Mouse (Mus musculus) kidney, postnatal 0 days (tissue): ENCODE data around the gene Hist1h2bc. TPM values are rescaled to one million over a fixed set of nuclear protein-coding genes. Genes with fewer than 3 reads are reported as not detected.

Experiments
- ATAC-seq: fragments of 200-750 bp; cut with Nextera tagmentation; replicated peaks from 2 replicates; pipeline ENCODE4 v1.8.0; 2017; ENCODE audit warnings: low read depth, moderate number of reproducible peaks, moderate TSS enrichment, moderate library complexity; ENCODE audit not compliant: low FRiP score
- DNase-seq: peaks from one replicate; pipeline ENCODE4 v3.0.0-alpha.2; 2016; ENCODE audit warnings: low spot score
- H3K27ac ChIP-seq: fragments of 300-500 bp; sonication (generic); 2 replicates; pipeline ENCODE4 v1.5.1; 2014; ENCODE audit warnings: mild to moderate bottlenecking
- H3K27me3 ChIP-seq: fragments of 300-500 bp; sonication (generic); 2 replicates; pipeline ENCODE4 v1.6.1; 2014; ENCODE audit warnings: low read length, mixed read lengths; ENCODE audit not compliant: insufficient read depth
- H3K36me3 ChIP-seq: fragments of 300-500 bp; sonication (generic); 2 replicates; pipeline ENCODE4 v1.6.1; 2014; ENCODE audit warnings: low read length, mixed read lengths; ENCODE audit not compliant: insufficient read depth
- H3K4me1 ChIP-seq: fragments of 300-500 bp; sonication (generic); replicated peaks from 2 replicates; pipeline ENCODE4 v1.6.1; 2014; ENCODE audit warnings: antibody characterized with exemption, low read length, mixed read lengths; ENCODE audit not compliant: insufficient read depth
- H3K4me2 ChIP-seq: fragments of 300-500 bp; sonication (generic); 2 replicates; pipeline ENCODE4 v1.6.1; 2014; ENCODE audit warnings: mild to moderate bottlenecking, low read length, moderate library complexity, mixed read lengths
- H3K4me3 ChIP-seq: fragments of 300-500 bp; sonication (generic); replicated peaks from 2 replicates; pipeline ENCODE4 v1.5.1; 2014; ENCODE audit warnings: low read depth, low read length
- H3K9ac ChIP-seq: fragments of 300-500 bp; sonication (generic); 2 replicates; pipeline ENCODE4 v1.6.1; 2014; ENCODE audit warnings: low read depth, low read length
- H3K9me3 ChIP-seq: fragments of 300-500 bp; sonication (generic); replicated peaks from 2 replicates; pipeline ENCODE4 v1.6.1; 2016; ENCODE audit warnings: low read length, inconsistent platforms, mixed read lengths
- CTCF ChIP-seq: IDR thresholded peaks from 2 replicates; pipeline ENCODE4 v1.5.1; 2016; ENCODE audit warnings: antibody characterized with exemption, low read depth, mild to moderate bottlenecking, moderate library complexity
- WGBS: fragments of 180-500 bp; shearing (Covaris S2); extraction: QIAGEN DNeasy Blood & Tissue Kit; methylation state at CpG from one replicate; pipeline ENCODE4 v1.1.7; 2014; 5-methylcytosine and 5-hydroxymethylcytosine counted together
- polyA plus RNA-seq: library from polyadenylated mRNA; unstranded; fragments of >200 nt; fragmentation: Nextera tagmentation; extraction: Ambion mirVana; gene quantifications from 2 replicates; pipeline ENCODE4 v1.2.1, GENCODE M21; 2015

Hist1h2bc gene
- polyA plus RNA-seq, 1 experiment from 2014 or later: 139 TPM

DNA sequence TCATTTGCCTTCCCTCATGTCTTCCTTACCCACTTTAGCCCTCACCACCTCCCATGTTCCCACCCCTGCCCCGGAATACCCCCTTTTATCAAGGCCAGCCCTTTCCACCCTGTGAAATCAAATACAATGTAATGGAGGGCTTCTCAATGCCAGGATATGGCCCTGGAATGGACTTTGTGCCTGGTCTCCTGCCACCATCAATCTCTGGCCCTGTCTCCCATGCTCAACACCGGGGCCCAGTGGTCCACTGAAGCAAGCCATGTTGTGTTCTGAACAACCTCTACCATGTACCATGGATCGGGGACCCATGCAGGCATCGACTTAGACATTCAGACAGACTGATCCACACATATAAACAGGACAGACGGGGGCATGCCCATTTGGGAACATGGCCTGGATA lies 45.7 kb downstream of the Hist1h2bc start:
- H3K4me3 ChIP-seq: no peak overlapping the region
- no peaks in the 10 kb centered on the region for H3K36me3 ChIP-seq
- 95% methylated on average over 5 of the region's 5 CpGs for WGBS
- no peak overlapping the region for H3K9ac ChIP-seq
- H3K27me3 ChIP-seq: no peaks in the 10 kb centered on the region
- no peak overlapping the region for H3K27ac ChIP-seq
- no peaks in the 10 kb centered on the region for H3K9me3 ChIP-seq
- no peaks in the 10 kb centered on the region for H3K4me1 ChIP-seq
- DNase-seq (no peak), ATAC-seq (no peak)
- no peak overlapping the region for H3K4me2 ChIP-seq
- TF ChIP-seq CTCF: no peak

DNA sequence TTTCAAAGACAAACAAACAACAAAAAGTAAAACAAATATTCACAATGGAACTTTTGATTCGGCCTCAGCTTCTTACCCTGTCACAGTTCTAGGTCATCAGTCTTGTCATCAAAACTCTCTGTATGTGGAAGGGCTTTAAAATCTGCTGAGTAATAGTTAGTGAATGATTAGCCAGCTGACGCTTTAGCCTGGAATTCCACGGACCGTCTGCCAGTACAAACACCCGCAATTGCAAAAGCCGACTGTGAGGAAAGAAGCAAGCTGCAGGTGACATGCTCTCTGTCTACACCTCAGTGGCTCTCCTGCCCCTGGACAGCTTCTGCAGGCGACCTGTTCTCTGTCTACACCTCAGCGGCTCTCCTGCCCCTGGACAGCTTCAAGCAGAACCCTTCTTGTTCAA lies 46.5 kb downstream of the Hist1h2bc start:
- no peaks in the 10 kb centered on the region for H3K9me3 ChIP-seq
- H3K27me3 ChIP-seq: no peaks in the 10 kb centered on the region
- H3K9ac ChIP-seq: no peak overlapping the region
- H3K4me3 ChIP-seq: no peak overlapping the region
- peak; percentile 79 for ATAC-seq
- no peaks in the 10 kb centered on the region for H3K36me3 ChIP-seq
- H3K27ac ChIP-seq: no peak overlapping the region
- no peak for TF ChIP-seq CTCF
- H3K4me1 ChIP-seq: no peaks in the 10 kb centered on the region
- WGBS: 22% methylated on average over 8 of the region's 8 CpGs
- H3K4me2 ChIP-seq: no peak overlapping the region
- DNase-seq: peak; percentile 73

DNA sequence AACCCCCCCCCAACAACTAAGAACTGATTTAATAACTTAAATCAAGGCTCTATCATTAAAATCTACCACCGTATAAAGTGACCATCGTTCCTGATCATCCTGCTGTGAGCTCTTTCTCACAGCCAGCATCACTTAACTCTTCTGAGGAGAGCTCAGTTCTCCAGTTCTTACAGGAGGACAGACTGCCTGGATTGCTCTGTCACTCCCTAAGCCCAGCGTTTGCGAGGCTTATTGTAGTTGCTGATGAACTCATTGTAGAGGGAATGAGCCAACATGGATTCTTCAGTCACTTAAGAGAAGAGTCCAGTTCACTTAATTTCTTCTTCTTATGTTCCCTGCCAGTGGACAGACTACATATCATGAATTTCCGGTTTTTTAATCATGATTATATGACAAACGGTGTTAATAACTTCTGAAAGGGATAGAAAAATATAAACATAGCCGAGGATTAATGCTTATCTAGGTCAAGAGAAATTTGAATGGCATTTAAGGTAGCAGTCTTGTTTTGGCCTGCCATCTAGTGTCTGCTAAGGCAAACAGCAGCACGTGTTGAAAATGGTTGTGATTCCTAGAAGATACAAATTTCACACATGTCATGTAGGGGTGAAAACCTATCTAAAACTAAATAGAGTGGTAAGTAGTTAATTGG lies 48.3 kb downstream of the Hist1h2bc start:
- ATAC-seq: no peak
- TF ChIP-seq CTCF: peak; percentile 94
- Histone ChIP-seq H3K4me2 (no peak overlapping the region), H3K9me3 (no peaks in the 10 kb centered on the region), H3K27me3 (no peaks in the 10 kb centered on the region), H3K4me1 (no peaks in the 10 kb centered on the region), H3K9ac (no peak overlapping the region), H3K27ac (no peak overlapping the region), H3K4me3 (no peak overlapping the region), H3K36me3 (no peaks in the 10 kb centered on the region)
- 21% methylated on average over 8 of the region's 8 CpGs for WGBS
- peak; percentile 85 for DNase-seq

DNA sequence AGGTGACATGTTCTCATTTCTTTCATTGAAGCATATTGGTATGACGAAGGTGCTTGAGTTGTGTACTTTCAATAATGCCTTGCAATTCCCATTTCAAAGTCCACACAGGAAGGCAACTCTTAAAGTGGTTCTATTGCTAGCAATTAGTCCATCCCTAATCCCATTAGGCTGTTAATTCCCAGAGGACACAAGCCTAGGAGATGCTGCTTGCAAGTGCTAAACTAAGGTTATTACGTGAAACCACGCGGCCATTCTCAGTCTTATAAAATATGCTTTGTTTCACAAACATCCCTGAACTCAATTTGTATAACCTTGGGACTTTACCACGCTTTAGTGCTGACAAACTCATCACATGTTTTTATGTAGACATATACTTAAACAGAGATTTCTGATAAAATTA lies 53.1 kb downstream of the Hist1h2bc start:
- no peak for ATAC-seq
- H3K36me3 ChIP-seq: no peaks in the 10 kb centered on the region

DNA sequence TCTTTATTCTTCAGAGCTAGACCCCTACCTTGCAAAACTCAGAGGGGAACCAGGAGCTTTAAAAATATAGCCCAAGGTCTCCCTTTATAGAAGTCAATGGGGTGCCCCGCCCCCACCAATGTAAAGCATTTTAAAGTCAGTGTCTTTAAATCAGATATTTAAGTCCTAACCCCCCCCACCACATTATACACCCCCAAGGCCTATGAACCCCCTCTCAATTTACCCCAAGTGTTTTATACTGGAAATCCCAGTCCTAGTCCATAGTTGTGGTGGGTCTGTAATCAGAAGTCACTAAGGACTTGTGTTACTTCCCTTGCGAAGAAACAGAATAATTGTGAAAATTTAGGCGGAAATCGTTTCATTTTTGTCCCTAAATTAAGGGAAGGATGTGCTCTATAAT lies 54.0 kb downstream of the Hist1h2bc start:
- WGBS: 25% methylated on average over 4 of the region's 4 CpGs
- DNase-seq: no peak
- peak overlapping the region; percentile 68; the same call in 1 of the 2 replicates for H3K4me3 ChIP-seq

More for the DNA sequence above, 53.1 kb downstream of the Hist1h2bc start:
- no peaks in the 10 kb centered on the region for H3K9me3 ChIP-seq
- no peak overlapping the region for H3K9ac ChIP-seq
- H3K27me3 ChIP-seq: no peaks in the 10 kb centered on the region
- no peaks in the 10 kb centered on the region for H3K4me1 ChIP-seq
- TF ChIP-seq CTCF: no peak
- H3K27ac ChIP-seq: no peak overlapping the region
- H3K4me2 ChIP-seq: no peak overlapping the region
- no peak for DNase-seq
- WGBS: 82% methylated on average over 5 of the region's 5 CpGs
- H3K4me3 ChIP-seq: no peak overlapping the region

DNA sequence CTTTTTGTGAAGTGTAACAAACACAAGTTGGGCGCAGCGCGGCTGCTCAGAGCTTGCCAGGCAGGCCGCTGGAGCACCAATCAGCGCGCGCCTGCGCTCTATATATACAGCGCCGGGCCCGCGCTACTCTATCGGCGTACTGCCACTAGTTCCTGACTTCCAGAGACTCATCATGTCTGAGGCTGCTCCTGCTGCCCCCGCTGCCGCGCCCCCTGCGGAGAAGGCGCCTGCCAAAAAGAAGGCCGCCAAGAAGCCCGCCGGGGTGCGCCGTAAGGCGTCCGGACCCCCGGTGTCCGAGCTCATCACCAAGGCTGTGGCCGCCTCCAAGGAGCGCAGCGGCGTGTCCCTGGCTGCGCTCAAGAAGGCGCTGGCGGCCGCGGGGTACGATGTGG lies 54.7 kb downstream of the Hist1h2bc start, which contains the start of gene Hist1h1c:
Hist1h1c (plus strand) TSS at position 132 of the 392 bp plus-strand sequence.
- peak; percentile 29; the same call in 1 of the 2 replicates for TF ChIP-seq CTCF
- Histone ChIP-seq H3K9me3 (no peaks in the 10 kb centered on the region), H3K27ac (peak within 1 kb of the TSS; percentile 99), H3K36me3 (no peaks in the 10 kb centered on the region), H3K4me1 (no peaks in the 10 kb centered on the region), H3K27me3 (no peaks in the 10 kb centered on the region), H3K4me3 (peak within 1 kb of the TSS; percentile 68), H3K9ac (peak within 1 kb of the TSS; percentile 92), H3K4me2 (peak within 1 kb of the TSS; percentile 90)
- DNase-seq: peak; percentile 93
- ATAC-seq: peak; percentile 90
- under 1% methylated on average over 29 of the region's 38 CpGs for WGBS

More for the DNA sequence above, 54.0 kb downstream of the Hist1h2bc start:
- no peak for TF ChIP-seq CTCF
- Histone ChIP-seq H3K9me3 (no peaks in the 10 kb centered on the region), H3K9ac (peak overlapping the region; percentile 92), H3K4me1 (no peaks in the 10 kb centered on the region), H3K4me2 (peak overlapping the region; percentile 90), H3K27me3 (no peaks in the 10 kb centered on the region), H3K36me3 (no peaks in the 10 kb centered on the region), H3K27ac (peak overlapping the region; percentile 99)
- no peak for ATAC-seq
